Comparison of ENCODE assay signal across 8 mouse cellular contexts in the genomic region with DNA sequence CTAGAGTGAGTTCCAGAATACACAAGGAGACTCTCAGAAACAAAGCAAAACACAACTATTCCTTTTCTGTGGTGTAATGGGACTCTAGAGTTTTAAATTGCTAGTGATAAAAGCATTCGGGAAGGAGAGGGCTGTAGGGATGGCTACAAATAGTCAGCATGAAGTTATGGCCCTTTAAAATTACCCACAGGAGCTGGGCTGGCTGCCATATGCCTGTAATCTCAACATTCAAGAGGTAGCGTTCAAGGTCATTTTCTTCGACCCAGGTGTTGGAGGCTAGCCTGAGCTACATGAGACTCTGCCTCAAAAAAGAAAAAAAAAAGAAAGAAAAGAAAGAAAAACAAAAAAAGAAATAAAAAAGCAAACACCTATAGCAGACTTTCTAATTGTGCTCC. TPM values are rescaled to one million over a fixed set of nuclear protein-coding genes. Genes with fewer than 3 reads are reported as not detected.
DNase-seq lines count a peak whose midpoint lies in the region; ATAC-seq lines count a peak whose summit lies in the region.

No protein-coding gene starts in this region.

- H3K9me3 ChIP-seq in embryonic facial prominence, embryonic 14.5 days (ENCODE audit: control insufficient read depth, low read length) = no peaks in the 10 kb centered on the region
- H3K9me3 ChIP-seq in hindbrain, embryonic 16.5 days (ENCODE audit: control insufficient read depth, low read length) = no peaks in the 10 kb centered on the region
- H3K9me3 ChIP-seq in midbrain, embryonic 10.5 days (replicated peaks) = no peaks in the 10 kb centered on the region

- WGBS in embryonic facial prominence, embryonic 14.5 days = 9% methylated on average over 3 of the region's 3 CpGs
- WGBS in hindbrain, embryonic 16.5 days = 6% methylated on average over 3 of the region's 3 CpGs
- 14% methylated on average over 3 of the region's 3 CpGs for WGBS in midbrain, embryonic 10.5 days

- H3K9ac ChIP-seq in embryonic facial prominence, embryonic 14.5 days (ENCODE audit: low read depth, low read length) = peak overlapping the region; percentile 97
- H3K9ac ChIP-seq in hindbrain, embryonic 16.5 days (ENCODE audit: low read depth, low read length) = peak overlapping the region; percentile 96; the same call in 1 of the 2 replicates

- no peak for ATAC-seq in embryonic facial prominence, embryonic 14.5 days (ENCODE audit: low read depth)
- ATAC-seq in hindbrain, embryonic 16.5 days = no peak

- peak; percentile 49 for DNase-seq in cerebellum, adult 11 months
- no peak for DNase-seq in cerebellum, postnatal 4 days (ENCODE audit: low spot score in 2 of 2)
- no peak for DNase-seq in embryonic facial prominence, embryonic 14.5 days (ENCODE audit: low spot score)
- no peak for DNase-seq in midbrain, embryonic 10.5 days (ENCODE audit: low spot score)
- no peak for DNase-seq in embryo, embryonic 11 days
- no peak for DNase-seq in frontal cortex, postnatal 25 days (ENCODE audit: low spot score in 2 of 2)
- DNase-seq in thymus, postnatal 25 days = no peak

- H3K4me1 ChIP-seq in embryonic facial prominence, embryonic 14.5 days (ENCODE audit: control insufficient read depth, insufficient read depth, low read length) = peaks cover 29% of the 10 kb centered on the region
- peaks cover 30% of the 10 kb centered on the region for H3K4me1 ChIP-seq in hindbrain, embryonic 16.5 days (ENCODE audit: control insufficient read depth, insufficient read depth, low read depth, low read length)
- H3K4me1 ChIP-seq in midbrain, embryonic 10.5 days = peaks cover 49% of the 10 kb centered on the region

- H3K36me3 ChIP-seq in embryonic facial prominence, embryonic 14.5 days (ENCODE audit: control insufficient read depth, insufficient read depth, low read length) = peaks cover 5% of the 10 kb centered on the region
- peaks cover 16% of the 10 kb centered on the region for H3K36me3 ChIP-seq in hindbrain, embryonic 16.5 days (ENCODE audit: control insufficient read depth, insufficient read depth, low read length)
- peaks cover 35% of the 10 kb centered on the region for H3K36me3 ChIP-seq in midbrain, embryonic 10.5 days

- H3K4me2 ChIP-seq in embryonic facial prominence, embryonic 14.5 days (ENCODE audit: low read depth, low read length) = peak overlapping the region; percentile 81
- H3K4me2 ChIP-seq in hindbrain, embryonic 16.5 days (ENCODE audit: low read length) = peak overlapping the region; percentile 76

- peak overlapping the region; percentile 78 for H3K4me3 ChIP-seq in embryonic facial prominence, embryonic 14.5 days (ENCODE audit: low read depth, low read length)
- H3K4me3 ChIP-seq in hindbrain, embryonic 16.5 days (ENCODE audit: low read length) = peak overlapping the region; percentile 65
- H3K4me3 ChIP-seq in midbrain, embryonic 10.5 days = peak overlapping the region; percentile 65

- no peaks in the 10 kb centered on the region for H3K27me3 ChIP-seq in embryonic facial prominence, embryonic 14.5 days (replicated peaks; ENCODE audit: control insufficient read depth, insufficient read depth, low read length)
- no peaks in the 10 kb centered on the region for H3K27me3 ChIP-seq in hindbrain, embryonic 16.5 days (replicated peaks; ENCODE audit: control insufficient read depth, insufficient read depth, low read length)
- H3K27me3 ChIP-seq in midbrain, embryonic 10.5 days (ENCODE audit: low read depth, poor library complexity, severe bottlenecking) = peaks cover 23% of the 10 kb centered on the region

- peak overlapping the region; percentile 100 for H3K27ac ChIP-seq in embryonic facial prominence, embryonic 14.5 days (replicated peaks; ENCODE audit: low read depth, low read length)
- H3K27ac ChIP-seq in hindbrain, embryonic 16.5 days (ENCODE audit: low read depth, low read length) = peak overlapping the region; percentile 100
- peak overlapping the region; percentile 96 for H3K27ac ChIP-seq in midbrain, embryonic 10.5 days (replicated peaks)

RNA-seq across cellular contexts. Expression of gene Zfp428, which starts 0.7 kb away (rescaled TPM):
- 31.3 and 36.6 TPM in 2 replicates for polyA plus RNA-seq in embryonic facial prominence, embryonic 14.5 days (2014; fragmentation: Nextera tagmentation; extraction: Ambion mirVana)
- 272 and 277 TPM in 2 replicates for polyA plus RNA-seq in hindbrain, embryonic 16.5 days (2015; fragmentation: Nextera tagmentation; extraction: Ambion mirVana)
- polyA plus RNA-seq in midbrain, embryonic 10.5 days (2016; fragmentation: Nextera tagmentation; extraction: Ambion mirVana) = 116 and 127 TPM in 2 replicates

RNA-seq across cellular contexts. Expression of gene AC161166.1, which starts 6.2 kb away (rescaled TPM):
- polyA plus RNA-seq in embryonic facial prominence, embryonic 14.5 days (2014; fragmentation: Nextera tagmentation; extraction: Ambion mirVana) = 0.19 and 0.22 TPM in 2 replicates
- polyA plus RNA-seq in hindbrain, embryonic 16.5 days (2015; fragmentation: Nextera tagmentation; extraction: Ambion mirVana) = 1.0 and 1.1 TPM in 2 replicates
- polyA plus RNA-seq in midbrain, embryonic 10.5 days (2016; fragmentation: Nextera tagmentation; extraction: Ambion mirVana) = 0.64 and 0.99 TPM in 2 replicates

RNA-seq across cellular contexts. Expression of gene Cadm4, which starts 24.2 kb away (rescaled TPM):
- 2.6 and 2.8 TPM in 2 replicates for polyA plus RNA-seq in embryonic facial prominence, embryonic 14.5 days (2014; fragmentation: Nextera tagmentation; extraction: Ambion mirVana)
- 47.0 and 68.0 TPM in 2 replicates for polyA plus RNA-seq in hindbrain, embryonic 16.5 days (2015; fragmentation: Nextera tagmentation; extraction: Ambion mirVana)
- polyA plus RNA-seq in midbrain, embryonic 10.5 days (2016; fragmentation: Nextera tagmentation; extraction: Ambion mirVana) = 10.0 and 18.3 TPM in 2 replicates

RNA-seq across cellular contexts. Expression of gene Irgq, which starts 24.4 kb away (rescaled TPM):
- 11.4 and 12.0 TPM in 2 replicates for polyA plus RNA-seq in embryonic facial prominence, embryonic 14.5 days (2014; fragmentation: Nextera tagmentation; extraction: Ambion mirVana)
- polyA plus RNA-seq in hindbrain, embryonic 16.5 days (2015; fragmentation: Nextera tagmentation; extraction: Ambion mirVana) = 19.2 and 24.7 TPM in 2 replicates
- polyA plus RNA-seq in midbrain, embryonic 10.5 days (2016; fragmentation: Nextera tagmentation; extraction: Ambion mirVana) = 8.4 and 12.5 TPM in 2 replicates

RNA-seq across cellular contexts. Expression of gene Pinlyp, which starts 39.9 kb away (rescaled TPM):
- 0.34 and 1.5 TPM in 2 replicates for polyA plus RNA-seq in embryonic facial prominence, embryonic 14.5 days (2014; fragmentation: Nextera tagmentation; extraction: Ambion mirVana)
- not detected in 2 replicates for polyA plus RNA-seq in hindbrain, embryonic 16.5 days (2015; fragmentation: Nextera tagmentation; extraction: Ambion mirVana)
- 0.14 TPM in 1 of 2 replicates, not detected in the other for polyA plus RNA-seq in midbrain, embryonic 10.5 days (2016; fragmentation: Nextera tagmentation; extraction: Ambion mirVana)
